Mouse (Mus musculus): ENCODE data around the gene Sim2. TPM values are rescaled to one million over a fixed set of nuclear protein-coding genes. Genes with fewer than 3 reads are reported as not detected.

Sim2 gene
- polyA plus RNA-seq, 1 experiment from 2014 or later, result 1.7 TPM

GRCm38 (mm10) chr16:94055176-94055575 lies 29.6 kb upstream of the Sim2 start:
- 81% methylated on average over 12 of the region's 12 CpGs for WGBS
- no peak for ATAC-seq (ENCODE audit: low FRiP score, low TSS enrichment)

GRCm38 (mm10) chr16:94055576-94055975 lies 29.2 kb upstream of the Sim2 start:
- Histone ChIP-seq H3K4me3 (ENCODE audit: low read length) (no peak overlapping the region), H3K4me2 (replicated peaks; ENCODE audit: low read depth, low read length) (no peak overlapping the region), H3K9me3 (ENCODE audit: low read length) (no peaks in the 10 kb centered on the region), H3K4me1 (ENCODE audit: insufficient read depth, low read length) (peaks cover 5% of the 10 kb centered on the region; the same call in 1 of the 2 replicates), H3K36me3 (ENCODE audit: insufficient read depth, low read length) (no peaks in the 10 kb centered on the region), H3K27ac (ENCODE audit: low read length) (no peak overlapping the region), H3K9ac (replicated peaks; ENCODE audit: low read length) (no peak overlapping the region), H3K27me3 (ENCODE audit: insufficient read depth, low read length) (no peaks in the 10 kb centered on the region)
- 60% methylated on average over 8 of the region's 8 CpGs for WGBS
- ATAC-seq (ENCODE audit: low FRiP score, low TSS enrichment), result no peak

More at GRCm38 (mm10) chr16:94055176-94055575, 29.6 kb upstream of the Sim2 start:
- no peaks in the 10 kb centered on the region for H3K9me3 ChIP-seq (ENCODE audit: low read length)
- no peaks in the 10 kb centered on the region for H3K36me3 ChIP-seq (ENCODE audit: insufficient read depth, low read length)
- H3K27ac ChIP-seq (ENCODE audit: low read length), result no peak overlapping the region
- H3K4me2 ChIP-seq (replicated peaks; ENCODE audit: low read depth, low read length), result no peak overlapping the region
- peaks cover 5% of the 10 kb centered on the region; the same call in 1 of the 2 replicates for H3K4me1 ChIP-seq (ENCODE audit: insufficient read depth, low read length)
- H3K27me3 ChIP-seq (ENCODE audit: insufficient read depth, low read length), result no peaks in the 10 kb centered on the region
- H3K4me3 ChIP-seq (ENCODE audit: low read length), result no peak overlapping the region
- no peak overlapping the region for H3K9ac ChIP-seq (replicated peaks; ENCODE audit: low read length)

GRCm38 (mm10) chr16:94059820-94060219 lies 24.9 kb upstream of the Sim2 start:
- 0 out of 2 replicates have a peak, but pooled peaks have one; percentile 27 for ATAC-seq (ENCODE audit: low FRiP score, low TSS enrichment)
- 37% methylated on average over 9 of the region's 9 CpGs for WGBS
- no peak overlapping the region for H3K4me3 ChIP-seq (ENCODE audit: low read length)
- H3K9me3 ChIP-seq (ENCODE audit: low read length), result peaks cover 4% of the 10 kb centered on the region; the same call in 1 of the 2 replicates
- H3K27me3 ChIP-seq (ENCODE audit: insufficient read depth, low read length), result no peaks in the 10 kb centered on the region
- H3K4me2 ChIP-seq (replicated peaks; ENCODE audit: low read depth, low read length), result no peak overlapping the region
- H3K9ac ChIP-seq (replicated peaks; ENCODE audit: low read length), result no peak overlapping the region
- H3K36me3 ChIP-seq (ENCODE audit: insufficient read depth, low read length), result no peaks in the 10 kb centered on the region
- peaks cover 5% of the 10 kb centered on the region; the same call in 1 of the 2 replicates for H3K4me1 ChIP-seq (ENCODE audit: insufficient read depth, low read length)
- H3K27ac ChIP-seq (ENCODE audit: low read length), result no peak overlapping the region; the same call in 1 of the 2 replicates

GRCm38 (mm10) chr16:94064211-94064610 lies 20.5 kb upstream of the Sim2 start:
- H3K4me2 ChIP-seq (replicated peaks; ENCODE audit: low read depth, low read length), result no peak overlapping the region
- H3K4me1 ChIP-seq (ENCODE audit: insufficient read depth, low read length), result no peaks in the 10 kb centered on the region
- H3K27me3 ChIP-seq (ENCODE audit: insufficient read depth, low read length), result no peaks in the 10 kb centered on the region
- no peaks in the 10 kb centered on the region for H3K36me3 ChIP-seq (ENCODE audit: insufficient read depth, low read length)
- H3K27ac ChIP-seq (ENCODE audit: low read length), result no peak overlapping the region
- ATAC-seq (ENCODE audit: low FRiP score, low TSS enrichment), result no peak
- no peak overlapping the region for H3K4me3 ChIP-seq (ENCODE audit: low read length)
- no peak overlapping the region for H3K9ac ChIP-seq (replicated peaks; ENCODE audit: low read length)
- 75% methylated on average over 9 of the region's 9 CpGs for WGBS
- peaks cover 8% of the 10 kb centered on the region for H3K9me3 ChIP-seq (ENCODE audit: low read length)

GRCm38 (mm10) chr16:94065728-94066674 lies 18.7 kb upstream of the Sim2 start:
- H3K27me3 ChIP-seq (ENCODE audit: insufficient read depth, low read length), result no peaks in the 10 kb centered on the region
- no peak overlapping the region for H3K9ac ChIP-seq (replicated peaks; ENCODE audit: low read length)
- no peaks in the 10 kb centered on the region for H3K36me3 ChIP-seq (ENCODE audit: insufficient read depth, low read length)
- no peak overlapping the region for H3K27ac ChIP-seq (ENCODE audit: low read length)
- peak; percentile 51; the same call in 1 of the 2 replicates for ATAC-seq (ENCODE audit: low FRiP score, low TSS enrichment)
- H3K4me3 ChIP-seq (ENCODE audit: low read length), result no peak overlapping the region; the same call in 1 of the 2 replicates
- H3K4me1 ChIP-seq (ENCODE audit: insufficient read depth, low read length), result no peaks in the 10 kb centered on the region
- 61% methylated on average over 24 of the region's 24 CpGs for WGBS
- peak overlapping the region; percentile 33 for H3K4me2 ChIP-seq (replicated peaks; ENCODE audit: low read depth, low read length)
- peaks cover 8% of the 10 kb centered on the region for H3K9me3 ChIP-seq (ENCODE audit: low read length)

- Histone ChIP-seq H3K27ac (ENCODE audit: low read length) (no peak overlapping the region), H3K4me2 (replicated peaks; ENCODE audit: low read depth, low read length) (no peak overlapping the region), H3K9ac (replicated peaks; ENCODE audit: low read length) (no peak overlapping the region), H3K4me3 (ENCODE audit: low read length) (no peak overlapping the region), H3K27me3 (ENCODE audit: insufficient read depth, low read length) (no peaks in the 10 kb centered on the region), H3K4me1 (ENCODE audit: insufficient read depth, low read length) (no peaks in the 10 kb centered on the region), H3K36me3 (ENCODE audit: insufficient read depth, low read length) (no peaks in the 10 kb centered on the region), H3K9me3 (ENCODE audit: low read length) (peaks cover 8% of the 10 kb centered on the region)
- no peak for ATAC-seq (ENCODE audit: low FRiP score, low TSS enrichment)
- 66% methylated on average over 6 of the region's 6 CpGs for WGBS
Observed at GRCm38 (mm10) chr16:94066771-94067170, 18.0 kb upstream of the Sim2 start.

- no peak for ATAC-seq (ENCODE audit: low FRiP score, low TSS enrichment)
- 68% methylated on average over 5 of the region's 5 CpGs for WGBS
- H3K27me3 ChIP-seq (ENCODE audit: insufficient read depth, low read length), result no peaks in the 10 kb centered on the region
- peaks cover 7% of the 10 kb centered on the region for H3K9me3 ChIP-seq (ENCODE audit: low read length)
- no peaks in the 10 kb centered on the region for H3K4me1 ChIP-seq (ENCODE audit: insufficient read depth, low read length)
- H3K4me2 ChIP-seq (replicated peaks; ENCODE audit: low read depth, low read length), result no peak overlapping the region
- no peaks in the 10 kb centered on the region for H3K36me3 ChIP-seq (ENCODE audit: insufficient read depth, low read length)
- no peak overlapping the region for H3K27ac ChIP-seq (ENCODE audit: low read length)
- no peak overlapping the region for H3K9ac ChIP-seq (replicated peaks; ENCODE audit: low read length)
- no peak overlapping the region for H3K4me3 ChIP-seq (ENCODE audit: low read length)
Observed at GRCm38 (mm10) chr16:94067280-94067679, 17.5 kb upstream of the Sim2 start.

- H3K9me3 ChIP-seq (ENCODE audit: low read length), result peaks cover 4% of the 10 kb centered on the region
- H3K27ac ChIP-seq (ENCODE audit: low read length), result no peak overlapping the region
- WGBS, result 96% methylated on average over 5 of the region's 5 CpGs
- peaks cover 7% of the 10 kb centered on the region for H3K27me3 ChIP-seq (ENCODE audit: insufficient read depth, low read length)
- H3K4me1 ChIP-seq (ENCODE audit: insufficient read depth, low read length), result no peaks in the 10 kb centered on the region
- no peak overlapping the region for H3K4me2 ChIP-seq (replicated peaks; ENCODE audit: low read depth, low read length)
- H3K9ac ChIP-seq (replicated peaks; ENCODE audit: low read length), result no peak overlapping the region
- no peak overlapping the region for H3K4me3 ChIP-seq (ENCODE audit: low read length)
- ATAC-seq (ENCODE audit: low FRiP score, low TSS enrichment), result no peak
- no peaks in the 10 kb centered on the region for H3K36me3 ChIP-seq (ENCODE audit: insufficient read depth, low read length)
Observed at GRCm38 (mm10) chr16:94069061-94069460, 15.7 kb upstream of the Sim2 start.

GRCm38 (mm10) chr16:94070920-94071319 lies 13.8 kb upstream of the Sim2 start:
- ATAC-seq (ENCODE audit: low FRiP score, low TSS enrichment), result no peak
- H3K27me3 ChIP-seq (ENCODE audit: insufficient read depth, low read length), result peaks cover 20% of the 10 kb centered on the region
- H3K4me1 ChIP-seq (ENCODE audit: insufficient read depth, low read length), result no peaks in the 10 kb centered on the region
- peaks cover 4% of the 10 kb centered on the region for H3K9me3 ChIP-seq (ENCODE audit: low read length)
- no peak overlapping the region for H3K27ac ChIP-seq (ENCODE audit: low read length)
- no peak overlapping the region for H3K4me3 ChIP-seq (ENCODE audit: low read length)
- no peak overlapping the region for H3K4me2 ChIP-seq (replicated peaks; ENCODE audit: low read depth, low read length)
- H3K36me3 ChIP-seq (ENCODE audit: insufficient read depth, low read length), result no peaks in the 10 kb centered on the region
- WGBS, result 79% methylated on average over 9 of the region's 9 CpGs
- H3K9ac ChIP-seq (replicated peaks; ENCODE audit: low read length), result no peak overlapping the region

- H3K4me3 ChIP-seq (ENCODE audit: low read length), result no peak overlapping the region
- no peak overlapping the region for H3K9ac ChIP-seq (replicated peaks; ENCODE audit: low read length)
- no peak overlapping the region for H3K4me2 ChIP-seq (replicated peaks; ENCODE audit: low read depth, low read length)
- H3K4me1 ChIP-seq (ENCODE audit: insufficient read depth, low read length), result no peaks in the 10 kb centered on the region
- H3K9me3 ChIP-seq (ENCODE audit: low read length), result peaks cover 4% of the 10 kb centered on the region
- 0 out of 2 replicates have a peak, but pooled peaks have one; percentile 49 for ATAC-seq (ENCODE audit: low FRiP score, low TSS enrichment)
- no peak overlapping the region for H3K27ac ChIP-seq (ENCODE audit: low read length)
- H3K36me3 ChIP-seq (ENCODE audit: insufficient read depth, low read length), result no peaks in the 10 kb centered on the region
- WGBS, result 68% methylated on average over 8 of the region's 8 CpGs
- H3K27me3 ChIP-seq (ENCODE audit: insufficient read depth, low read length), result peaks cover 26% of the 10 kb centered on the region
Observed at GRCm38 (mm10) chr16:94071468-94071867, 13.3 kb upstream of the Sim2 start.
